Mouse (Mus musculus) gastrocnemius, adult 2 months (tissue): ENCODE measurements around the gene Ifnar2. TPM values are rescaled to one million over a fixed set of nuclear protein-coding genes. Genes with fewer than 3 reads are reported as not detected.
A peak's percentile ranks its signal among the peaks of the same experiment; 100 is the strongest.

ENCODE experiments used
- DNase-seq: peaks from one replicate; pipeline ENCODE4 v3.0.0; 2022
- H3K27ac ChIP-seq: fragments of 200-600 bp; 2 replicates; pipeline ENCODE4 v1.8.1; 2022; ENCODE audit warnings: mild to moderate bottlenecking
- H3K4me3 ChIP-seq: fragments of 200-600 bp; 2 replicates; pipeline ENCODE4 v1.8.1; 2022; ENCODE audit warnings: mild to moderate bottlenecking, moderate library complexity
- CTCF ChIP-seq: fragments of 200-600 bp; IDR thresholded peaks from 2 replicates; pipeline ENCODE4 v1.8.1; 2022; ENCODE audit warnings: antibody characterized with exemption, mild to moderate bottlenecking, moderate library complexity
- intact Hi-C: fragments of 180-260 bp; cut with DNase I; formaldehyde crosslinking; loops from one replicate; pipeline ENCODE4 v1.15.1; 2025
- total RNA-seq, 2 experiments: library from RNA; stranded (reverse); gene quantifications; 2 replicates each; pipeline ENCODE4 v1.2.3; 2021

Ifnar2 gene
- total RNA-seq, 2 experiments from 2014 or later, result 6.8 to 11.4 TPM

GRCm38 (mm10) chr16:91362006-91362405 is 10.6 kb upstream of the Ifnar2 start:
- no peak for DNase-seq
- intact Hi-C loops, result no loop called here
- Histone ChIP-seq H3K27ac (peak overlapping the region; percentile 83; the same call in 1 of the 2 replicates), H3K4me3 (no peak overlapping the region)
- TF ChIP-seq CTCF, result no peak

GRCm38 (mm10) chr16:91362616-91363272 is 9.8 kb upstream of the Ifnar2 start:
- peak overlapping the region; percentile 83 for H3K27ac ChIP-seq
- no peak for TF ChIP-seq CTCF
- peak; percentile 79 for DNase-seq
- intact Hi-C loops, result no loop called here
- H3K4me3 ChIP-seq, result peak overlapping the region; percentile 17

- Histone ChIP-seq H3K4me3 (peak overlapping the region; percentile 17), H3K27ac (peak overlapping the region; percentile 83)
- TF ChIP-seq CTCF, result no peak
- peak; percentile 39 for DNase-seq
- intact Hi-C loops, result no loop called here
Observed at GRCm38 (mm10) chr16:91363483-91363882, 9.1 kb upstream of the Ifnar2 start.

- no peak for DNase-seq
- intact Hi-C loops, result no loop called here
- Histone ChIP-seq H3K27ac (no peak overlapping the region), H3K4me3 (no peak overlapping the region)
- TF ChIP-seq CTCF, result no peak
Observed at GRCm38 (mm10) chr16:91366567-91366966, 6.0 kb upstream of the Ifnar2 start.

GRCm38 (mm10) chr16:91367066-91367465 is 5.5 kb upstream of the Ifnar2 start:
- H3K27ac ChIP-seq, result no peak overlapping the region
- intact Hi-C loops, result no loop called here
- H3K4me3 ChIP-seq, result no peak overlapping the region
- no peak for DNase-seq
- no peak for TF ChIP-seq CTCF

GRCm38 (mm10) chr16:91373473-91374252 is 1.1 kb downstream of the Ifnar2 start:
- peak overlapping the region; percentile 77 for H3K4me3 ChIP-seq
- no peak for DNase-seq
- intact Hi-C loops, result loop anchor here (5.0 kb wide), 1 partner anchor 34 kb away; the partner anchor contains the start of gene Il10rb

GRCm38 (mm10) chr16:91374253-91374634 is 1.7 kb downstream of the Ifnar2 start:
- no peak for TF ChIP-seq CTCF
- Histone ChIP-seq H3K4me3 (peak overlapping the region; percentile 77), H3K27ac (peak overlapping the region; percentile 97)
- intact Hi-C loops, result loop anchor here (5.0 kb wide), 1 partner anchor 33 kb away; the partner anchor contains the start of gene Il10rb
- DNase-seq, result no peak

More at GRCm38 (mm10) chr16:91373473-91374252, 1.1 kb downstream of the Ifnar2 start:
- TF ChIP-seq CTCF, result no peak
- H3K27ac ChIP-seq, result peak overlapping the region; percentile 97

GRCm38 (mm10) chr16:91376701-91377100 is 4.1 kb downstream of the Ifnar2 start:
- DNase-seq, result no peak
- Histone ChIP-seq H3K27ac (peak overlapping the region; percentile 77), H3K4me3 (peak overlapping the region; percentile 17; the same call in 1 of the 2 replicates)
- no peak for TF ChIP-seq CTCF
- intact Hi-C loops, result no loop called here

- Histone ChIP-seq H3K27ac (peak overlapping the region; percentile 77), H3K4me3 (peak overlapping the region; percentile 63)
Observed at GRCm38 (mm10) chr16:91378431-91378986, 5.9 kb downstream of the Ifnar2 start.

GRCm38 (mm10) chr16:91378991-91379390 is 6.4 kb downstream of the Ifnar2 start:
- Histone ChIP-seq H3K4me3 (peak overlapping the region; percentile 63), H3K27ac (peak overlapping the region; percentile 77)
- no peak for TF ChIP-seq CTCF
- intact Hi-C loops, result no loop called here
- no peak for DNase-seq

More at GRCm38 (mm10) chr16:91378431-91378986, 5.9 kb downstream of the Ifnar2 start:
- TF ChIP-seq CTCF, result no peak
- DNase-seq, result no peak
- intact Hi-C loops, result no loop called here

- DNase-seq, result no peak
- Histone ChIP-seq H3K27ac (peak overlapping the region; percentile 77), H3K4me3 (peak overlapping the region; percentile 63)
- intact Hi-C loops, result no loop called here
- no peak for TF ChIP-seq CTCF
Observed at GRCm38 (mm10) chr16:91379412-91379811, 6.8 kb downstream of the Ifnar2 start.

GRCm38 (mm10) chr16:91380151-91380550 is 7.6 kb downstream of the Ifnar2 start:
- H3K4me3 ChIP-seq, result no peak overlapping the region
- TF ChIP-seq CTCF, result no peak
- DNase-seq, result no peak
- H3K27ac ChIP-seq, result peak overlapping the region; percentile 38; the same call in 1 of the 2 replicates
- intact Hi-C loops, result no loop called here

- no peak for DNase-seq
- Histone ChIP-seq H3K4me3 (no peak overlapping the region), H3K27ac (no peak overlapping the region)
- TF ChIP-seq CTCF, result no peak
- intact Hi-C loops, result no loop called here
Observed at GRCm38 (mm10) chr16:91381606-91382005, 9.0 kb downstream of the Ifnar2 start.
